Mouse (Mus musculus) G1E (cell line): ENCODE results near the gene Slc44a3.

Source experiments
- CTCF ChIP-seq: IDR thresholded peaks from 2 replicates; pipeline ENCODE4 v1.5.1; 2012; ENCODE audit warnings: low read depth, low read length, inconsistent platforms, mixed read lengths
- GATA1 ChIP-seq: IDR thresholded peaks from 2 replicates; pipeline ENCODE4 v1.6.1; 2012; ENCODE audit warnings: borderline replicate concordance, low read length, inconsistent platforms, mixed read lengths
- POLR2AphosphoS5 ChIP-seq: IDR thresholded peaks from 2 replicates; pipeline ENCODE4 v1.6.1; 2012; ENCODE audit warnings: low read depth, low read length, inconsistent platforms; ENCODE audit not compliant: insufficient replicate concordance

DNA sequence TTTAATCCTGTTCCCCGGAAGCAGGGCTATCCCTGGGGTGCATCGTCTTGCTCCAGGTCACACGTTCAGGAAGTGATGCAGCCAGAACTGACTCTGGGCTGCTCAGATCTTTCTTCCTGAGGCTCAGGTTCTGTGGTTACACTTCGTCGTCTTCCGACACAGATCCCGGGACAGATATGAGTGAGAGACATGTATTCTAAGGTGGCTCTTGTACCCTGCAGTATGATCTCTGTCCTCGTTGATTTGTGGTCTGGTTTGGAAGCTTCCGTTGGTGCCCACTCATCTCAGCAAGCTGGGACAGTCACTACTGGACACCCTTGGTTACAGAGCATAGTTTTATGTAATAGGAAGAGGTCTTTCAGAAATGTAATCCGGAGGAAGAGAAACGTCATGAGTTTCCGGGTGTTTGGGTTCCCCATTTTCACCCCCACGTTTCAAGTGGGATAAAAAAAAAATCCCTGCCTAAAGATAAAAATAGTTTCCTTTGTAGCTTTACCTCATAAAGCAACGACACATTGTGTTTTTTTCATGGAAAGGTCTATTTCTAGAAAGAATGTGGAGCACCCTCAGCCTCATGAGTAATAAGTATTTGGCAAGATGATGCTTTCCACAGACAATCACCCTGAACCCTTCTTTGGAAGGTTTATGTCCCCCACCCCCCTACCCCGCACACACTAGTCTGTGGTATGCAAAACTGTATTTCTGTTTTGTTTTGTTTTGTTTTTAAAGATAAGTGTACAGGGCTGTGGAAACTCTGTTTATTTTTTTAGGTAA lies 15.8 kb upstream of the Slc44a3 start:
- TF ChIP-seq CTCF, result no peak
- TF ChIP-seq GATA1, result no peak
- no peak for TF ChIP-seq POLR2AphosphoS5
